Mouse (Mus musculus): ENCODE measurements around the gene Lrrc56.

DNA sequence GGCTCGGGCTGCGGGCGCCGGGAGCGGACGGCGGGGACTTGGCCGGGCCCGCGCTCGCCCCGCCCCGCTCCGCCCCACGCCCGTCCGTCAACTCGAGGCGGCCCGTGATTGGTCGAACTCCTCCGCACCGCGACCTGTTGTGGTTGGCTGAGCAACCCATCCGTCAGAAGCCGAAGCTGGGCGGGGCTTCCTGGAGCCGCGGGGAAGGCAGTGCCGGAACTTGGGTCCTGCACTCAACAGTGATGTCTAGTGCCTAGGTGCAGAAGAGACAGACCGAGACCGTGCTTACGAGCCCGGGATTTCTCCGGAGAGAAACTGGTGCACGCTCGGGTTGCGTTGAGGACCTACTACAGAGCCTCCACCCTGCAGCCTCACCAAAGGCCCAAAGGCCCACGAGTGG, at the start of gene Lrrc56, which contains the start of gene Hras:
- 0 out of 2 replicates have a peak, but pooled peaks have one; percentile 1 for TF ChIP-seq CTCF (IDR thresholded peaks at IDR 0.05; ENCODE audit: control insufficient read depth, insufficient read depth, insufficient replicate concordance, low read depth, low read length)
- peak; percentile 93 for TF ChIP-seq POLR2A (IDR thresholded peaks at IDR 0.05; ENCODE audit: control insufficient read depth, low read depth, low read length)
